Mouse (Mus musculus) cerebellum, adult 11 months (tissue): ENCODE results near the gene Lhb.
A peak's percentile ranks its signal among the peaks of the same experiment; 100 is the strongest.
"Not testable (repeated sequence)": the region's sequence is repeated elsewhere in the genome, so short reads cannot be mapped to it uniquely, and the experiment has no call there.

Source experiments
- DNase-seq: peaks from one replicate; pipeline ENCODE4 v3.0.0; 2022

Lhb gene

GRCm38 (mm10) chr7:45455932-45456696, 35.5 kb downstream of the Lhb start:
- DNase-seq, result no peak

DNA sequence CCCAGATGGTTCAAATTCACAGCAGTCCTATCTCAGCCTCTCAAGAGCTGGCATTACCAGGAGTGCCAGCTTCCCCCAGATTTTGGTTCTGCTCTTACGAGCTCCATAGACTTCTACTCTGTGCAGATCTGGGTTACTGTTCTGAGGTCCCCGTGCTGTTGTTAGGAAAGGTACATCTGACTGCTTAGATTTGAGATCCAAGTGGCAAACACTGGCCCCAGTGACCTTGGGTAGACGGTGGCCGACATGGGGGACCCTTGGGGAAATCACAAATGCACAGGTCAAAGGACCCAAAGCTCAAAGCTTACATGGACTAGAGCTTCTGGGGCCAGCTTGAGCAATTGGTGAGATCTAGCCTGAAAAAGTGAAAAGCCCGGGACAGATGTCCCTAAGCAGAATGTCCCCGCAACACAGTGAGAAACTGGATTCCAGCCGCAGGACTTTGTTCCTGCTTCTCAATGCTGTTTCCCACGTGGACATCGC, 36.1 kb downstream of the Lhb start:
- no peak for DNase-seq

GRCm38 (mm10) chr7:45457204-45458060, 36.8 kb downstream of the Lhb start:
- no peak for DNase-seq

- peak; percentile 77 for DNase-seq
Measured at GRCm38 (mm10) chr7:45458748-45459563, 38.3 kb downstream of the Lhb start.

DNA sequence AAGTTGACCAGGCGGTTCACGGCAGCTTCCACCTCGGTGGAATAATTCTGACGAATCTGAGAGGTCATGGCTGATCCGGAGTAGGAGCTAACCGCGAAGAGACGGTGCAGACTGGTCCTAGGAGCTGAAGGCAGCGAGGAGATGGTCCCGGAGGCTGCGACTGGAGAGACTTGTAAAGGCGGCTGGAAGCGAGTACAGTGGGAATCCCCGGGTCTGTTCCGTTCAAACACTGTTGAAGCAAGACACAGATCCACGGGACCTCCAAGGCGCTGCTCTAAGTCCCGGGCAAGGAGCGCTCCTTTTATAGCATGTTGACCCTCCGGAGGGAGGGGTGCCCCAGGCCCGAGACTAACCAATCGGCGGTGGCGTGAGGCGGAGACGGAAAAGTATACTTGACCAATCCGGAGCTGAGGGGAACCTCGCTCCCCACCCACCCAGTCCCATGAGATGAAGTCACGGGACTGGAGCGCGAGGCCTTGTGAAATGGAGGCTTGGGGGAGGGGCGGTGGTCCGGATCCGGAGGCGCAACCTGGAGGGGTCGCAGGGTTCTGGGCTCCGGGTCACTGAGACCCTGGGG, 39.0 kb downstream of the Lhb start, which contains the start of gene Ftl1:
Gene Ftl1, minus strand, starts transcription at position 321 of the 577 bp plus-strand sequence.
- peak; percentile 95 for DNase-seq

- DNase-seq, result no peak
Measured at GRCm38 (mm10) chr7:45460377-45460776, 39.8 kb downstream of the Lhb start.

DNA sequence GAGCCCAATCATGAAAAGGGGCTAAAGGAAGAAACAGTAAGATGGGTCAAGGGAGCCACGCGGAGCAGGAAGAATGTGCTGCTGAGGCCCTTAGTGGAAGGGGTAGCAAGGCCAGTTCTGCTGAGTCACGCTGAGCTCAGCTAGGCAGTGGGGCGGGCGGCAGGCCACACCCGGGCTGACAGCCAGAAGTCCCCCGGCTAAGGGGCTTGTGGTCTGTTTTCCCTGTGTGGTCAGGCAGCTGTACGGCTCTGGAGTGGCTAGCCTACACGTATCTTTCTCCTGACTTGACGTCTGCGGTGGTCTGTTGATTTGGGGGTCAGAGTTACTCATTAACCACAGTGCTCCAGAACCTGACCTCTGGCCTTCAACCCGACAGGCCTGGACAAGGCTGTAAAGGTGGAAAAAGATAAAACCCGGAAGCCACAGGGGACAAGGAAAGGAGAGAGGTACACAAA, 40.3 kb downstream of the Lhb start:
- DNase-seq, result no peak

DNA sequence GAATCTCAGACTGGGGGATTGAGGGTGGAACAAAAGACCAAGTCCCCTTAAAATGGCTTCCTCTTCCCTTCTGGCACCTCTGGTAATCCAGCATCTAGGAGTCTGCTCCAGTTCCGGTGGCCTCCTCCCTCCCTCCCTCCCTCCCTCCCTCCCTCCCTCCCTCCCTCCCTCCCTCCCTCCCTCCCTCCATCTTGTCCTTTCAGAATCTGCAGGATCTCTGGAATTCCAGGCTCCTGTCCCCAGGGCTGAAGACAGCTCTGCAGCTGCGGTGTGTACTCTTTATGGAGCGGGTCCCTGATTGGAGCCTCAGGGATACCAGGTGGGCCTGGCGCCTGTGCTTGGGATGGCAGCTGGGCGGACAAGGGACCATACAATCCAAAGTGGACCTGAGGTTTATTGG, 40.7 kb downstream of the Lhb start:
- no peak for DNase-seq

DNA sequence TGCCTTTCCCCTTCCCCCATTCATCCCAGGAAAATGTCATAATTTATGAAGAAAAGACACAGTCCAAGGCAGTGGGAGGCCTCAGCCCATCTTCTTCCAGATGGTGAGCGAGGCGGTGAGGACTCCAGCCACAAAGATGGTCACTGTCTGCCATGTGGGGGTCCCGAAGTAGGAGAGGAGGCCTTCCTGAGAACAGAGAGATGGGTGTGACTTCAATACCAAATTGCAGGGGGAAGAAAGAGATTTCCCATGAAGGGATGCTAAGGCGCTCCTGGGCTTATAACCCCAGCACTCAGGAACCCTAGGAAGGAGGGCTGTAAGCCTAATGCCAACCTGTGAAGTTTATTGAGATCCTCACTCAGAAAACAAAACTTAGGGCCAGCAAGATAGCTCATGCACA, 41.2 kb downstream of the Lhb start:
- no peak for DNase-seq

- DNase-seq, result no peak
Measured at GRCm38 (mm10) chr7:45462325-45462724, 41.7 kb downstream of the Lhb start.

GRCm38 (mm10) chr7:45462868-45463267, 42.2 kb downstream of the Lhb start:
- not testable (repeated sequence) for DNase-seq

- no peak for DNase-seq
Measured at GRCm38 (mm10) chr7:45463987-45464778, 43.6 kb downstream of the Lhb start.

DNA sequence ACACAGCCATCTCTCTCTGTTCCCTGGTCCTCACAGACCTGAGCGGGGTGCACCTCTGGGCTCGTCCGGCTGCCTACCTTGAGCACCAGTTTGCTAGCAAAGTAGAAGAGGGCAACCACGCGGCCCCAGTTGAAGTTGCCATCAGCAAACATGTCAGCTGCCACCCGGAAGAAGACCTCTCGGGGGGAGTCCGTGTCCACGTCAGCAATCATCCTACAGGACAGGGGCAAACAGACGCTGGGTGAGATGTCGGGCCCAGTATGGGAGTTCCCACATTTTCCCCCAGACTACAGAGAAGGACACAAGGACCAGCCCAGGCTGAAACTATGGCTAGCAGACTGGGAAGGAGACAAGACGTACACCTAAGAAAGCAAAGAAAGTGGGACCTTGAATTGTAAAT, 44.5 kb downstream of the Lhb start:
- DNase-seq, result no peak

DNA sequence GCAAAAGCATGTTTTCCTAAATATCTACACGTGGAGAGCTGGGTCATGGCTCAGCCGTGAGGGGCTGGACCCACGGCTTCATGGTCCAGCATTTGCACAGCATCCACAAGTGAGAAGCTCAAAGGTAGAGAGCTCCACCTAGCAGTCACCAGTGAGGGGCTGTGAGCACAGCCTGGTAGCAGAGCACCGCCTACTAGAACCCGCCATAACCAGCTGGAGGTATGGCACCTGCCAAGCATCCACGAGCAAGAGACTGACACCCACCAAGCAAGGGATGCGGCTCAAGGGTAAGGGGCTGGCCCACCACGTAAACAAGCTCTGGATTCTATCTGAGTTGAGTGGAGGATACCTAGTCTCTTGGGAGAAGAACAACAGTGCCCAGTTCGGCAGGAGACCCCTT, 44.9 kb downstream of the Lhb start:
- DNase-seq, result no peak

DNA sequence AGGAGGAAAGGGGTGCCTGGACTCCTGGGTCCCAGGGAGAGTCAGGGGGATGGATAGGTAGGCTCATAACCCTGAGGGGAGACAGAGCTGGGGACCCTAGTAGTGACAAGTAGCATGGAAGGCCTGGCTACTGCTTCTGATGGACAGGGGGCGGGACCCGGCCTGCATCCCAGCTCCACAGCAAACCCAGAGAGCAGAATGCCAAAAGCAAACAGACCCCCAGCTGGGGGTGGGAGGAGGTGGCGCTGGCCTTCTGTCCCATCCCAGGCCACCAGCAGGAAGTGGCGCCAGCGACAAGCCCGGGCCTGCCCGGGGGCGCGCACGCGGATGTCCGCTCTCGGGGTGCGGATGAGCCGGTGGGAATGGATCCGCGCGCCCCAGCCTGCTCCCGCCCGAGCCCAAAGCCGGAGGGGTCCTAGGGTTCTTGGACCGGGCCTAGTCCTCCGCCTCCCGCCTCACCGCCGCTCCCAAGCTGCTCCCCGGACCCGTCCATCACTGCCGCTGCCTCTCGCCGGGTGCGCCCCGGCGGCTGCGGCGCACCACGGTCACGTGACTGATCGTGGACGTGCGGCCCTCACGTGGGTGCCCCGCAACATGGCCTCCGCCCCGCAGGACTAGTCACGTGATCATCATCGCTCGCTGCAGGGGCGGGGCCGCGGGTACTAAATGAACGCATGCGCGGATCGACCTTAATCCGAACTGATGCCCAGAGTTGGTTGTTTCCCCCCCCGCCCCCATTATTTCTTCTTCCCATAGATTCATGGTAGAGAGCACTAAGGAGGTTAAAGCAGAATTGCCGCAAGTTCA, 45.9 kb downstream of the Lhb start, which contains the start of gene Bax:
Gene Bax, minus strand, starts transcription at position 616 of the 807 bp plus-strand sequence.
- peak; percentile 98 for DNase-seq

GRCm38 (mm10) chr7:45467090-45467670, 46.6 kb downstream of the Lhb start:
- no peak for DNase-seq

- no peak for DNase-seq
Measured at GRCm38 (mm10) chr7:45470869-45471268, 50.2 kb downstream of the Lhb start.
